Mouse (Mus musculus) small intestine, adult 2 months (tissue): ENCODE measurements around the gene Ctsw.

ENCODE experiments used
- CTCF ChIP-seq: fragments of 200-500 bp; IDR thresholded peaks from 2 replicates; pipeline ENCODE4 v1.5.1; 2012; ENCODE audit warnings: low read depth, mild to moderate bottlenecking, control low read depth, inconsistent platforms, low read length, moderate library complexity, mixed read lengths; ENCODE audit not compliant: insufficient replicate concordance, insufficient read length; ENCODE audit errors: extremely low read depth
- POLR2A ChIP-seq: fragments of 200-500 bp; IDR thresholded peaks from 2 replicates; pipeline ENCODE4 v1.6.1; 2012; ENCODE audit warnings: low read depth, mild to moderate bottlenecking, control low read depth, inconsistent platforms, low read length, moderate library complexity

DNA sequence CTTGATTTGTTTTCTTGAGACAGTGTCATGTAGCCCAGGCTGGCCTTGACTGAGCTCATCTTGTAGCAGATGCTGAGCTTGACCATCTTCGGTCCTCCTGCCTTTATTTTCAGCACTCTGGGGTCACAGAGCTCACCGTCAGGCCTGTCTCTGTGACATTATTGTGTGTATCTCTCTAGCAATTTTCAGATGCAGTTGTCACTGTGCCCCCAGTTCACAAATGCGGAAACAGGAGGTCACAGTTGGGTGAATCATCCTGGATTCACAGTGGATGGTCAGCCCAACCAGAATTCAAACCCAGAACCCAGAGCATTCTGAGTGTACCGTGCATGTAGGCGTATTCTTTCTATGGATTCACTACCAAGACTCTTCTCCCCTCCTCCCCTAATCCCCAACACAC is 22.6 kb downstream of the Ctsw start:
- no peak for TF ChIP-seq CTCF
- no peak for TF ChIP-seq POLR2A
